Mouse (Mus musculus): ENCODE measurements around the gene Pan3.
"Not testable (repeated sequence)": the region's sequence is repeated elsewhere in the genome, so short reads cannot be mapped to it uniquely, and the experiment has no call there.

The Pan3 gene

GRCm38 (mm10) chr5:147545731-147546241 is 115.8 kb downstream of the Pan3 start:
- no peak for ATAC-seq (ENCODE audit: insufficient number of reproducible peaks, low FRiP score, low TSS enrichment)

GRCm38 (mm10) chr5:147549016-147549755 is 119.2 kb downstream of the Pan3 start:
- ATAC-seq (ENCODE audit: insufficient number of reproducible peaks, low FRiP score, low TSS enrichment): no peak

- ATAC-seq (ENCODE audit: insufficient number of reproducible peaks, low FRiP score, low TSS enrichment): no peak
Observed at GRCm38 (mm10) chr5:147551879-147552627, 122.1 kb downstream of the Pan3 start.

- not testable (repeated sequence) for ATAC-seq (ENCODE audit: insufficient number of reproducible peaks, low FRiP score, low TSS enrichment)
Observed at GRCm38 (mm10) chr5:147557641-147558040, 127.7 kb downstream of the Pan3 start.

GRCm38 (mm10) chr5:147563511-147564139 is 133.7 kb downstream of the Pan3 start:
- ATAC-seq (ENCODE audit: insufficient number of reproducible peaks, low FRiP score, low TSS enrichment): no peak

GRCm38 (mm10) chr5:147564140-147564590 is 134.2 kb downstream of the Pan3 start:
- ATAC-seq (ENCODE audit: insufficient number of reproducible peaks, low FRiP score, low TSS enrichment): no peak

GRCm38 (mm10) chr5:147565444-147565843 is 135.5 kb downstream of the Pan3 start:
- no peak for ATAC-seq (ENCODE audit: insufficient number of reproducible peaks, low FRiP score, low TSS enrichment)

GRCm38 (mm10) chr5:147566335-147566734 is 136.4 kb downstream of the Pan3 start:
- ATAC-seq (ENCODE audit: insufficient number of reproducible peaks, low FRiP score, low TSS enrichment): no peak

GRCm38 (mm10) chr5:147572695-147573094 is 142.7 kb downstream of the Pan3 start:
- no peak for ATAC-seq (ENCODE audit: insufficient number of reproducible peaks, low FRiP score, low TSS enrichment)

GRCm38 (mm10) chr5:147573555-147573954 is 143.6 kb downstream of the Pan3 start:
- ATAC-seq (ENCODE audit: insufficient number of reproducible peaks, low FRiP score, low TSS enrichment): no peak

- no peak for ATAC-seq (ENCODE audit: insufficient number of reproducible peaks, low FRiP score, low TSS enrichment)
Observed at GRCm38 (mm10) chr5:147574517-147574916, 144.6 kb downstream of the Pan3 start.

GRCm38 (mm10) chr5:147577003-147577402 is 147.0 kb downstream of the Pan3 start:
- no peak for ATAC-seq (ENCODE audit: insufficient number of reproducible peaks, low FRiP score, low TSS enrichment)

- ATAC-seq (ENCODE audit: insufficient number of reproducible peaks, low FRiP score, low TSS enrichment): no peak
Observed at GRCm38 (mm10) chr5:147579148-147579547, 149.2 kb downstream of the Pan3 start.

GRCm38 (mm10) chr5:147579691-147580090 is 149.7 kb downstream of the Pan3 start:
- no peak for ATAC-seq (ENCODE audit: insufficient number of reproducible peaks, low FRiP score, low TSS enrichment)

GRCm38 (mm10) chr5:147580181-147580580 is 150.2 kb downstream of the Pan3 start:
- ATAC-seq (ENCODE audit: insufficient number of reproducible peaks, low FRiP score, low TSS enrichment): no peak

GRCm38 (mm10) chr5:147583702-147584298 is 153.8 kb downstream of the Pan3 start:
- peak; percentile 45; the same call in 1 of the 2 replicates for ATAC-seq (ENCODE audit: insufficient number of reproducible peaks, low FRiP score, low TSS enrichment)

- ATAC-seq (ENCODE audit: insufficient number of reproducible peaks, low FRiP score, low TSS enrichment): no peak
Observed at GRCm38 (mm10) chr5:147584648-147585047, 154.7 kb downstream of the Pan3 start.

GRCm38 (mm10) chr5:147585070-147585469 is 155.1 kb downstream of the Pan3 start:
- ATAC-seq (ENCODE audit: insufficient number of reproducible peaks, low FRiP score, low TSS enrichment): no peak

- no peak for ATAC-seq (ENCODE audit: insufficient number of reproducible peaks, low FRiP score, low TSS enrichment)
Observed at GRCm38 (mm10) chr5:147589814-147590213, 159.9 kb downstream of the Pan3 start.

GRCm38 (mm10) chr5:147597825-147598224 is 167.9 kb downstream of the Pan3 start:
- ATAC-seq (ENCODE audit: insufficient number of reproducible peaks, low FRiP score, low TSS enrichment): no peak
